Comparison of ENCODE assay signal across 8 mouse cellular contexts in genomic region chr2:137705724-137706422, GRCm38 (mm10).
DNase-seq lines count a peak whose midpoint lies in the region; ATAC-seq and TF ChIP-seq lines count a peak whose summit lies in the region.
"Had no signal": no experiment of that assay in that cellular context is flagged by ENCODE, and none has a peak within 500 bp of the region (broad histone marks: within the 10 kb centered on the region; RNA-seq: fewer than 3 reads in every experiment).

No protein-coding gene starts in this region.

- intact Hi-C loops in left cerebral cortex, postnatal 14 days (cut with DNase I), result no loop called here

- DNase-seq in layer of hippocampus, adult 2 months (ENCODE audit: low spot score in 2 of 2), result peak; percentile 13 to 28
- no peak for DNase-seq in layer of hippocampus, postnatal 25 days (ENCODE audit: extremely low spot score in 1 of 2, low spot score in 1 of 2)
- DNase-seq in left cerebral cortex, postnatal 14 days (ENCODE audit: low spot score in 2 of 2), result peak; percentile 58 to 64
- DNase-seq in right cerebral cortex, postnatal 4 days, result peak; percentile 21
- no peak for DNase-seq in gastrocnemius, postnatal 10 days
- DNase-seq in kidney, postnatal 10 days, result no peak

- peaks cover 78% of the 10 kb centered on the region for H3K27me3 ChIP-seq in forebrain, embryonic 13.5 days

- TF ChIP-seq CTCF in layer of hippocampus, adult 2 months (conservative IDR thresholded peaks at IDR 0.05), result peak; percentile 54

- 8% methylated on average over 14 of the region's 14 CpGs for WGBS in forebrain, embryonic 13.5 days

- H3K36me3 ChIP-seq in forebrain, embryonic 13.5 days (ENCODE audit: poor library complexity, severe bottlenecking), result no peaks in the 10 kb centered on the region

- H3K9me3 ChIP-seq in forebrain, embryonic 13.5 days (replicated peaks), result no peaks in the 10 kb centered on the region

- peak overlapping the region; percentile 53 for H3K4me2 ChIP-seq in forebrain, embryonic 13.5 days

- no peak overlapping the region for H3K9ac ChIP-seq in forebrain, embryonic 13.5 days
- H3K9ac ChIP-seq: liver, embryonic 14.5 days had no signal

- H3K27ac ChIP-seq in layer of hippocampus, adult 2 months, result peak overlapping the region; percentile 32; the same call in 1 of the 2 replicates
- H3K27ac ChIP-seq in forebrain, embryonic 13.5 days, result peak overlapping the region; percentile 31; the same call in 1 of the 2 replicates
- H3K27ac ChIP-seq: liver, embryonic 14.5 days had no signal

- peak; percentile 79 for ATAC-seq in forebrain, embryonic 13.5 days

- peak overlapping the region; percentile 23 for H3K4me3 ChIP-seq in layer of hippocampus, adult 2 months
- H3K4me3 ChIP-seq in forebrain, embryonic 13.5 days, result peak overlapping the region; percentile 13

- H3K4me1 ChIP-seq in forebrain, embryonic 13.5 days, result peaks cover 28% of the 10 kb centered on the region

Comparison
In these comparisons a context has a peak if more than half of its experiments do, and no peak if none do; other contexts are left out.
1. DNase-seq: peak in layer of hippocampus, adult 2 months (2 of 2), left cerebral cortex, postnatal 14 days (2 of 2) and right cerebral cortex, postnatal 4 days (single experiment); none in layer of hippocampus, postnatal 25 days (0 of 2), gastrocnemius, postnatal 10 days (single experiment) and kidney, postnatal 10 days (single experiment).